9 mouse cellular contexts compared by ENCODE assay signal in genomic region chr8:123126193-123126816, GRCm38 (mm10). TPM values are rescaled to one million over a fixed set of nuclear protein-coding genes. Genes with fewer than 3 reads are reported as not detected.
DNase-seq lines count a peak whose midpoint lies in the region; ATAC-seq lines count a peak whose summit lies in the region.
"Had no signal": no experiment of that assay in that cellular context is flagged by ENCODE, and none has a peak within 500 bp of the region (broad histone marks: within the 10 kb centered on the region; RNA-seq: fewer than 3 reads in every experiment).

No protein-coding gene starts in this region.

- peak; percentile 45; the same call in 1 of the 2 replicates for ATAC-seq in embryonic facial prominence, embryonic 12.5 days (ENCODE audit: insufficient number of reproducible peaks, insufficient read depth, low FRiP score, low TSS enrichment)
- peak; percentile 63; the same call in 1 of the 2 replicates for ATAC-seq in kidney, embryonic 15.5 days (replicated peaks; ENCODE audit: low FRiP score)

- 6% methylated on average over 19 of the region's 19 CpGs for WGBS in embryonic facial prominence, embryonic 12.5 days
- WGBS in kidney, embryonic 15.5 days = 7% methylated on average over 19 of the region's 19 CpGs

- H3K9me3 ChIP-seq in embryonic facial prominence, embryonic 12.5 days = no peaks in the 10 kb centered on the region; the same call in 1 of the 2 replicates
- no peaks in the 10 kb centered on the region for H3K9me3 ChIP-seq in kidney, embryonic 15.5 days (replicated peaks)

- H3K4me1 ChIP-seq in embryonic facial prominence, embryonic 12.5 days = peaks cover 8% of the 10 kb centered on the region; the same call in 1 of the 2 replicates
- peaks cover 25% of the 10 kb centered on the region for H3K4me1 ChIP-seq in kidney, embryonic 15.5 days

- no peak overlapping the region for H3K27ac ChIP-seq in embryonic facial prominence, embryonic 12.5 days
- no peak overlapping the region for H3K27ac ChIP-seq in kidney, embryonic 15.5 days

- peaks cover 14% of the 10 kb centered on the region; the same call in 1 of the 2 replicates for H3K27me3 ChIP-seq in embryonic facial prominence, embryonic 12.5 days
- peaks cover 30% of the 10 kb centered on the region for H3K27me3 ChIP-seq in kidney, embryonic 15.5 days

- no peaks in the 10 kb centered on the region for H3K36me3 ChIP-seq in embryonic facial prominence, embryonic 12.5 days
- H3K36me3 ChIP-seq in kidney, embryonic 15.5 days = no peaks in the 10 kb centered on the region

- no peak overlapping the region for H3K4me3 ChIP-seq in embryonic facial prominence, embryonic 12.5 days
- H3K4me3 ChIP-seq in kidney, embryonic 15.5 days (replicated peaks) = no peak overlapping the region

- DNase-seq in ovary, postnatal 14 days (ENCODE audit: low spot score) = peak; percentile 58
- DNase-seq in ovary, postnatal 10 days (ENCODE audit: low spot score) = no peak
- peak; percentile 66 for DNase-seq in lung, postnatal 10 days
- no peak for DNase-seq in right cerebral cortex, postnatal 25 days
- no peak for DNase-seq in left cerebral cortex, adult 18-20 months (ENCODE audit: low spot score in 2 of 2)

- H3K4me2 ChIP-seq in embryonic facial prominence, embryonic 12.5 days (replicated peaks) = no peak overlapping the region
- peak overlapping the region; percentile 29 for H3K4me2 ChIP-seq in kidney, embryonic 15.5 days

- H3K9ac ChIP-seq in embryonic facial prominence, embryonic 12.5 days = no peak overlapping the region
- no peak overlapping the region for H3K9ac ChIP-seq in kidney, embryonic 15.5 days

RNA-seq across cellular contexts. Expression of gene Cpne7, which starts 9.1 kb away (rescaled TPM):
- polyA plus RNA-seq in embryonic facial prominence, embryonic 12.5 days (2016; fragmentation: Nextera tagmentation; extraction: Ambion mirVana) = 0.59 and 1.4 TPM in 2 replicates
- polyA plus RNA-seq in kidney, embryonic 15.5 days (2015; fragmentation: Nextera tagmentation; extraction: Ambion mirVana) = 0.63 and 1.0 TPM in 2 replicates
- total RNA-seq in left cerebral cortex, adult 18-20 months (2021) = 10 to 100 TPM; 58.0 to 61.3 TPM

RNA-seq across cellular contexts. Expression of gene Rpl13, which starts 24.2 kb away (rescaled TPM):
- 1,455 and 1,462 TPM in 2 replicates for polyA plus RNA-seq in embryonic facial prominence, embryonic 12.5 days (2016; fragmentation: Nextera tagmentation; extraction: Ambion mirVana)
- 1,386 and 1,404 TPM in 2 replicates for polyA plus RNA-seq in kidney, embryonic 15.5 days (2015; fragmentation: Nextera tagmentation; extraction: Ambion mirVana)
- 100 to 1,000 TPM; 438 to 447 TPM for total RNA-seq in left cerebral cortex, adult 18-20 months (2021)

RNA-seq across cellular contexts. Expression of gene Sult5a1, which starts 31.8 kb away (rescaled TPM):
- polyA plus RNA-seq in embryonic facial prominence, embryonic 12.5 days (2016; fragmentation: Nextera tagmentation; extraction: Ambion mirVana) = 19.2 and 24.1 TPM in 2 replicates
- polyA plus RNA-seq in kidney, embryonic 15.5 days (2015; fragmentation: Nextera tagmentation; extraction: Ambion mirVana) = 9.5 and 12.7 TPM in 2 replicates
- total RNA-seq in left cerebral cortex, adult 18-20 months (2021) = under 1 TPM in 1 of 2 experiments, not detected in 1; 0.51 TPM
- total RNA-seq: neutrophil, adult 5-6 weeks had no signal

RNA-seq across cellular contexts. Expression of gene Dpep1, which starts 59.7 kb away (rescaled TPM):
- 1.6 and 2.3 TPM in 2 replicates for polyA plus RNA-seq in embryonic facial prominence, embryonic 12.5 days (2016; fragmentation: Nextera tagmentation; extraction: Ambion mirVana)
- 4.4 and 5.5 TPM in 2 replicates for polyA plus RNA-seq in kidney, embryonic 15.5 days (2015; fragmentation: Nextera tagmentation; extraction: Ambion mirVana)
- total RNA-seq in left cerebral cortex, adult 18-20 months (2021) = not detected
- total RNA-seq: neutrophil, adult 5-6 weeks had no signal
- polyA plus RNA-seq: cortical plate, adult 2 months had no signal

Comparison
In these comparisons a context has a peak if more than half of its experiments do, and no peak if none do; other contexts are left out.
1. DNase-seq: peak in ovary, postnatal 14 days (single experiment) and lung, postnatal 10 days (single experiment); none in ovary, postnatal 10 days (single experiment), right cerebral cortex, postnatal 25 days (single experiment) and left cerebral cortex, adult 18-20 months (0 of 2).